Mouse (Mus musculus): ENCODE results near the gene Maml3.

DNA sequence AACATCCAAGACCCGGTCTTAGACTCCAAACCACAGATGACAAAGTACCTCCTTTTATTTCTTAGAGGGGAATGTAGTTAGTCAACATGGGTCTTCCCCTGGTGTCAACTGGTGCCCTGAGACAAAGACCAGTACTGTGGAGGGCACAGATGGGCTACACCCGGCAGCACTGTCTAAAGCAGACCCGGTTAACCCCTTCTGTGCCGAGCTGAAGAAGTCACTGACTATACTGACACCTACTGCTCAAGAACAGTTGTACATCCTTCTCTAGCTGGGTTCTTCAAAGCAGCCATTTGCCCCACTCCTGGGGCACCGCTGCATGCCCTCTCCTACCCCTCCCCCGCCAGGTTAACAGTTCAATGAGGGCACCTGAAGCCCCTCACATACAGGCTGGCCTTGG lies 95.6 kb downstream of the Maml3 start:
- TF ChIP-seq MAX (IDR thresholded peaks at IDR 0.05; ENCODE audit: low read depth) (no peak), E2F4 (IDR thresholded peaks at IDR 0.05; ENCODE audit: insufficient read depth) (no peak), POLR2A (IDR thresholded peaks at IDR 0.05; ENCODE audit: insufficient read length, low read depth) (no peak), TCF12 (IDR thresholded peaks at IDR 0.05; ENCODE audit: insufficient read depth, poor library complexity, severe bottlenecking) (no peak), POLR2AphosphoS2 (IDR thresholded peaks at IDR 0.05; ENCODE audit: insufficient read length, low read depth) (no peak), USF1 (IDR thresholded peaks at IDR 0.05; ENCODE audit: low read depth) (no peak), MYOG (IDR thresholded peaks at IDR 0.05; ENCODE audit: control insufficient read depth in 1 of 3, insufficient read depth in 1 of 3, insufficient read length in 2 of 3, low read depth in 2 of 3) (no peak), CEBPB (IDR thresholded peaks at IDR 0.05; ENCODE audit: insufficient read depth, poor library complexity, severe bottlenecking) (no peak), REST (IDR thresholded peaks at IDR 0.05; ENCODE audit: insufficient read depth, insufficient read length) (no peak), SRF (IDR thresholded peaks at IDR 0.05; ENCODE audit: control insufficient read depth, insufficient read length, low read depth) (no peak), MYOD1 (IDR thresholded peaks at IDR 0.05; ENCODE audit: control insufficient read depth in 1 of 3, insufficient read length in 2 of 3, low read depth in 2 of 3) (no peak)

All from myocyte (in vitro differentiated cells).